Mouse (Mus musculus): Measurements from ENCODE around the gene Snrnp70. TPM values are rescaled to one million over a fixed set of nuclear protein-coding genes. Genes with fewer than 3 reads are reported as not detected.

Gene Snrnp70
- polyA plus RNA-seq, 1 experiment from 2014 or later: 88.2 TPM

- 11% methylated on average over 3 of the region's 3 CpGs for WGBS
- Histone ChIP-seq H3K4me3 (ENCODE audit: low read depth, low read length) (no peak overlapping the region), H3K36me3 (ENCODE audit: insufficient read depth) (no peaks in the 10 kb centered on the region), H3K9me3 (ENCODE audit: low read depth, low read length) (no peaks in the 10 kb centered on the region), H3K4me1 (ENCODE audit: insufficient read depth) (peaks cover 18% of the 10 kb centered on the region), H3K27ac (ENCODE audit: low read depth) (peak overlapping the region; percentile 7; the same call in 1 of the 2 replicates), H3K9ac (no peak overlapping the region), H3K4me2 (peak overlapping the region; percentile 93), H3K27me3 (ENCODE audit: insufficient read depth, low read length) (no peaks in the 10 kb centered on the region)
- DNase-seq: no peak
- no peak for TF ChIP-seq CTCF (IDR thresholded peaks at IDR 0.05; ENCODE audit: low read depth)
- ATAC-seq (ENCODE audit: insufficient read depth): no peak
Measured at GRCm38 (mm10) chr7:45334605-45335004, 60.9 kb downstream of the Snrnp70 start.

- DNase-seq (peak; percentile 95), ATAC-seq (ENCODE audit: insufficient read depth) (peak; percentile 82)
- Histone ChIP-seq H3K27ac (ENCODE audit: low read depth) (peak within 1 kb of the TSS; percentile 93), H3K9me3 (ENCODE audit: low read depth, low read length) (no peaks in the 10 kb centered on the region), H3K9ac (peak within 1 kb of the TSS; percentile 70), H3K4me1 (ENCODE audit: insufficient read depth) (peaks cover 18% of the 10 kb centered on the region), H3K36me3 (ENCODE audit: insufficient read depth) (no peaks in the 10 kb centered on the region), H3K4me2 (peak within 1 kb of the TSS; percentile 93), H3K27me3 (ENCODE audit: insufficient read depth, low read length) (no peaks in the 10 kb centered on the region), H3K4me3 (ENCODE audit: low read depth, low read length) (peak within 1 kb of the TSS; percentile 70)
- TF ChIP-seq CTCF (IDR thresholded peaks at IDR 0.05; ENCODE audit: low read depth): no peak
- under 1% methylated on average over 38 of the region's 38 CpGs for WGBS
Measured at GRCm38 (mm10) chr7:45333431-45333982, 62.0 kb downstream of the Snrnp70 start, which contains the start of gene Trpm4. Gene Trpm4 (minus strand): TSS chr7:45333780.

GRCm38 (mm10) chr7:45332685-45333425 lies 62.7 kb downstream of the Snrnp70 start:
- Histone ChIP-seq H3K4me3 (ENCODE audit: low read depth, low read length) (peak overlapping the region; percentile 70), H3K36me3 (ENCODE audit: insufficient read depth) (no peaks in the 10 kb centered on the region), H3K9me3 (ENCODE audit: low read depth, low read length) (no peaks in the 10 kb centered on the region), H3K4me1 (ENCODE audit: insufficient read depth) (peaks cover 15% of the 10 kb centered on the region), H3K4me2 (peak overlapping the region; percentile 93), H3K27me3 (ENCODE audit: insufficient read depth, low read length) (no peaks in the 10 kb centered on the region), H3K9ac (peak overlapping the region; percentile 70), H3K27ac (ENCODE audit: low read depth) (peak overlapping the region; percentile 93)
- DNase-seq (peak; percentile 84), ATAC-seq (ENCODE audit: insufficient read depth) (peak; percentile 75)
- under 1% methylated on average over 22 of the region's 22 CpGs for WGBS
- no peak for TF ChIP-seq CTCF (IDR thresholded peaks at IDR 0.05; ENCODE audit: low read depth)

GRCm38 (mm10) chr7:45331502-45331901 lies 64.0 kb downstream of the Snrnp70 start:
- ATAC-seq (ENCODE audit: insufficient read depth) (no peak), DNase-seq (no peak)
- Histone ChIP-seq H3K27ac (ENCODE audit: low read depth) (no peak overlapping the region), H3K27me3 (ENCODE audit: insufficient read depth, low read length) (no peaks in the 10 kb centered on the region), H3K9me3 (ENCODE audit: low read depth, low read length) (no peaks in the 10 kb centered on the region), H3K4me2 (no peak overlapping the region), H3K36me3 (ENCODE audit: insufficient read depth) (no peaks in the 10 kb centered on the region), H3K9ac (no peak overlapping the region), H3K4me3 (ENCODE audit: low read depth, low read length) (no peak overlapping the region), H3K4me1 (ENCODE audit: insufficient read depth) (peaks cover 15% of the 10 kb centered on the region)
- peak; percentile 33 for TF ChIP-seq CTCF (IDR thresholded peaks at IDR 0.05; ENCODE audit: low read depth)
- WGBS: 70% methylated on average over 6 of the region's 6 CpGs

GRCm38 (mm10) chr7:45328841-45329475 lies 66.6 kb downstream of the Snrnp70 start:
- no peak overlapping the region for H3K27ac ChIP-seq (ENCODE audit: low read depth)
- ATAC-seq (ENCODE audit: insufficient read depth) (no peak), DNase-seq (no peak)
- H3K4me1 ChIP-seq (ENCODE audit: insufficient read depth): peaks cover 9% of the 10 kb centered on the region
- WGBS: 79% methylated on average over 13 of the region's 13 CpGs
- no peak overlapping the region for H3K4me3 ChIP-seq (ENCODE audit: low read depth, low read length)
- H3K9ac ChIP-seq: no peak overlapping the region
- no peaks in the 10 kb centered on the region for H3K27me3 ChIP-seq (ENCODE audit: insufficient read depth, low read length)
- H3K36me3 ChIP-seq (ENCODE audit: insufficient read depth): peaks cover 9% of the 10 kb centered on the region
- H3K4me2 ChIP-seq: no peak overlapping the region
- H3K9me3 ChIP-seq (ENCODE audit: low read depth, low read length): no peaks in the 10 kb centered on the region
- TF ChIP-seq CTCF (IDR thresholded peaks at IDR 0.05; ENCODE audit: low read depth): no peak

Other genes with a start within 250 kb of the Snrnp70 start
- 110 and 112 TPM in 2 replicates for gene Pih1d1, start 241.4 kb downstream of the Snrnp70 start, polyA plus RNA-seq (2014; fragmentation: Nextera tagmentation; extraction: Ambion mirVana)
- 52.1 and 52.9 TPM in 2 replicates for gene Aldh16a1, start 241.2 kb downstream of the Snrnp70 start, polyA plus RNA-seq (2014; fragmentation: Nextera tagmentation; extraction: Ambion mirVana)
- 0.09 and 0.97 TPM in 2 replicates for gene Slc17a7, start 231.8 kb downstream of the Snrnp70 start, polyA plus RNA-seq (2014; fragmentation: Nextera tagmentation; extraction: Ambion mirVana)
- gene Gfy, start 216.2 kb downstream of the Snrnp70 start, polyA plus RNA-seq (2014; fragmentation: Nextera tagmentation; extraction: Ambion mirVana): not detected in 2 replicates
- not detected in 2 replicates for gene Pth2, start 214.7 kb downstream of the Snrnp70 start, polyA plus RNA-seq (2014; fragmentation: Nextera tagmentation; extraction: Ambion mirVana)
- gene Ccdc155, start 190.8 kb downstream of the Snrnp70 start, polyA plus RNA-seq (2014; fragmentation: Nextera tagmentation; extraction: Ambion mirVana): 0.19 and 0.38 TPM in 2 replicates
- 0.45 TPM in 1 of 2 replicates, not detected in the other for gene Dkkl1, start 183.6 kb downstream of the Snrnp70 start, polyA plus RNA-seq (2014; fragmentation: Nextera tagmentation; extraction: Ambion mirVana)
- gene Tead2, start 180.0 kb downstream of the Snrnp70 start, polyA plus RNA-seq (2014; fragmentation: Nextera tagmentation; extraction: Ambion mirVana): 204 and 222 TPM in 2 replicates
- gene Cd37, start 156.6 kb downstream of the Snrnp70 start, polyA plus RNA-seq (2014; fragmentation: Nextera tagmentation; extraction: Ambion mirVana): 2.1 and 2.9 TPM in 2 replicates
- gene Slc6a16, start 154.7 kb downstream of the Snrnp70 start, polyA plus RNA-seq (2014; fragmentation: Nextera tagmentation; extraction: Ambion mirVana): not detected in 2 replicates
- gene Slc6a21, start 118.2 kb downstream of the Snrnp70 start, polyA plus RNA-seq (2014; fragmentation: Nextera tagmentation; extraction: Ambion mirVana): not detected in 2 replicates
- gene Trpm4, start 62.0 kb downstream of the Snrnp70 start, polyA plus RNA-seq (2014; fragmentation: Nextera tagmentation; extraction: Ambion mirVana): 11.4 and 15.7 TPM in 2 replicates
- gene Hrc, start 60.5 kb downstream of the Snrnp70 start, polyA plus RNA-seq (2014; fragmentation: Nextera tagmentation; extraction: Ambion mirVana): 0.58 and 1.2 TPM in 2 replicates
- gene Ppfia3, start 28.7 kb downstream of the Snrnp70 start, polyA plus RNA-seq (2014; fragmentation: Nextera tagmentation; extraction: Ambion mirVana): 3.1 and 3.2 TPM in 2 replicates
- 0.30 and 0.87 TPM in 2 replicates for gene Lin7b, start 25.2 kb downstream of the Snrnp70 start, polyA plus RNA-seq (2014; fragmentation: Nextera tagmentation; extraction: Ambion mirVana)
- 0.08 TPM in 1 of 2 replicates, not detected in the other for gene Kcna7, start 9.9 kb upstream of the Snrnp70 start, polyA plus RNA-seq (2014; fragmentation: Nextera tagmentation; extraction: Ambion mirVana)
- gene Ntf5, start 18.0 kb upstream of the Snrnp70 start, polyA plus RNA-seq (2014; fragmentation: Nextera tagmentation; extraction: Ambion mirVana): 1.9 and 2.2 TPM in 2 replicates
- gene Lhb, start 25.1 kb upstream of the Snrnp70 start, polyA plus RNA-seq (2014; fragmentation: Nextera tagmentation; extraction: Ambion mirVana): not detected in 2 replicates
- gene Gys1, start 39.1 kb upstream of the Snrnp70 start, polyA plus RNA-seq (2014; fragmentation: Nextera tagmentation; extraction: Ambion mirVana): 35.7 and 36.0 TPM in 2 replicates
- 163 and 173 TPM in 2 replicates for gene Ruvbl2, start 42.4 kb upstream of the Snrnp70 start, polyA plus RNA-seq (2014; fragmentation: Nextera tagmentation; extraction: Ambion mirVana)
- 4,463 and 4,749 TPM in 2 replicates for gene Ftl1, start 64.1 kb upstream of the Snrnp70 start, polyA plus RNA-seq (2014; fragmentation: Nextera tagmentation; extraction: Ambion mirVana)
- gene Bax, start 71.2 kb upstream of the Snrnp70 start, polyA plus RNA-seq (2014; fragmentation: Nextera tagmentation; extraction: Ambion mirVana): 135 and 139 TPM in 2 replicates
- 0.47 and 0.86 TPM in 2 replicates for gene Tulp2, start 86.1 kb upstream of the Snrnp70 start, polyA plus RNA-seq (2014; fragmentation: Nextera tagmentation; extraction: Ambion mirVana)
- not detected in 2 replicates for gene Gm45808, start 91.1 kb upstream of the Snrnp70 start, polyA plus RNA-seq (2014; fragmentation: Nextera tagmentation; extraction: Ambion mirVana)
- gene Dhdh, start 93.1 kb upstream of the Snrnp70 start, polyA plus RNA-seq (2014; fragmentation: Nextera tagmentation; extraction: Ambion mirVana): 3.0 and 3.3 TPM in 2 replicates
- 194 and 201 TPM in 2 replicates for gene Nucb1, start 114.7 kb upstream of the Snrnp70 start, polyA plus RNA-seq (2014; fragmentation: Nextera tagmentation; extraction: Ambion mirVana)
- 15.6 and 17.5 TPM in 2 replicates for gene Ppp1r15a, start 130.5 kb upstream of the Snrnp70 start, polyA plus RNA-seq (2014; fragmentation: Nextera tagmentation; extraction: Ambion mirVana)
- gene Plekha4, start 130.6 kb upstream of the Snrnp70 start, polyA plus RNA-seq (2014; fragmentation: Nextera tagmentation; extraction: Ambion mirVana): 1.9 and 2.1 TPM in 2 replicates
- gene Hsd17b14, start 159.2 kb upstream of the Snrnp70 start, polyA plus RNA-seq (2014; fragmentation: Nextera tagmentation; extraction: Ambion mirVana): 0.57 and 0.66 TPM in 2 replicates
- gene Bcat2, start 174.4 kb upstream of the Snrnp70 start, polyA plus RNA-seq (2014; fragmentation: Nextera tagmentation; extraction: Ambion mirVana): 48.9 and 53.4 TPM in 2 replicates
- gene Fgf21, start 219.7 kb upstream of the Snrnp70 start, polyA plus RNA-seq (2014; fragmentation: Nextera tagmentation; extraction: Ambion mirVana): not detected in 2 replicates
- gene Fut1, start 221.5 kb upstream of the Snrnp70 start, polyA plus RNA-seq (2014; fragmentation: Nextera tagmentation; extraction: Ambion mirVana): 0.13 and 0.58 TPM in 2 replicates
- 0.28 and 0.35 TPM in 2 replicates for gene Izumo1, start 226.1 kb upstream of the Snrnp70 start, polyA plus RNA-seq (2014; fragmentation: Nextera tagmentation; extraction: Ambion mirVana)
- gene Rasip1, start 231.7 kb upstream of the Snrnp70 start, polyA plus RNA-seq (2014; fragmentation: Nextera tagmentation; extraction: Ambion mirVana): 29.4 and 35.3 TPM in 2 replicates
- gene Mamstr, start 244.2 kb upstream of the Snrnp70 start, polyA plus RNA-seq (2014; fragmentation: Nextera tagmentation; extraction: Ambion mirVana): 8.1 and 9.2 TPM in 2 replicates